Mouse (Mus musculus) layer of hippocampus, postnatal 10 days (tissue): Measurements from ENCODE around the gene Rasgef1b. TPM values are rescaled to one million over a fixed set of nuclear protein-coding genes. Genes with fewer than 3 reads are reported as not detected.

Experiments
- DNase-seq, 2 experiments: peaks; one replicate each; pipeline ENCODE4 v3.0.0; 2021; ENCODE audit warnings: low spot score in 2 of 2
- total RNA-seq, 2 experiments: library from RNA; stranded (reverse); gene quantifications; 2 replicates each; pipeline ENCODE4 v1.2.3; 2021

The Rasgef1b gene
- total RNA-seq, 2 experiments from 2014 or later, result 26.5 to 32.1 TPM

GRCm38 (mm10) chr5:99544664-99545494, 184.0 kb downstream of the Rasgef1b start:
- DNase-seq, result no peak

GRCm38 (mm10) chr5:99541999-99542765, 186.7 kb downstream of the Rasgef1b start:
- DNase-seq, result no peak

- DNase-seq, result no peak
These were observed 187.5 kb downstream of the Rasgef1b start for GRCm38 (mm10) chr5:99541321-99541895.

- no peak for DNase-seq
These were observed 195.4 kb downstream of the Rasgef1b start for GRCm38 (mm10) chr5:99533416-99533815.

GRCm38 (mm10) chr5:99526797-99527201, 202.1 kb downstream of the Rasgef1b start:
- no peak for DNase-seq

GRCm38 (mm10) chr5:99525649-99526048, 203.2 kb downstream of the Rasgef1b start:
- DNase-seq, result no peak

- DNase-seq, result no peak
These were observed 206.1 kb downstream of the Rasgef1b start for GRCm38 (mm10) chr5:99522571-99523269.

GRCm38 (mm10) chr5:99521411-99521810, 207.5 kb downstream of the Rasgef1b start:
- no peak for DNase-seq

GRCm38 (mm10) chr5:99519556-99519955, 209.3 kb downstream of the Rasgef1b start:
- no peak for DNase-seq

GRCm38 (mm10) chr5:99519023-99519422, 209.8 kb downstream of the Rasgef1b start:
- DNase-seq, result no peak

GRCm38 (mm10) chr5:99516207-99516606, 212.7 kb downstream of the Rasgef1b start:
- no peak for DNase-seq

GRCm38 (mm10) chr5:99515764-99516163, 213.1 kb downstream of the Rasgef1b start:
- no peak for DNase-seq

GRCm38 (mm10) chr5:99513209-99513880, 215.5 kb downstream of the Rasgef1b start:
- DNase-seq, result no peak

- DNase-seq, result no peak
These were observed 217.8 kb downstream of the Rasgef1b start for GRCm38 (mm10) chr5:99511081-99511480.

GRCm38 (mm10) chr5:99506109-99506508, 222.8 kb downstream of the Rasgef1b start:
- no peak for DNase-seq

- DNase-seq, result peak; percentile 58 to 70
These were observed 224.5 kb downstream of the Rasgef1b start for GRCm38 (mm10) chr5:99504349-99504830.

- DNase-seq, result no peak
These were observed 226.2 kb downstream of the Rasgef1b start for GRCm38 (mm10) chr5:99502681-99503080.

- no peak for DNase-seq
These were observed 229.3 kb downstream of the Rasgef1b start for GRCm38 (mm10) chr5:99499404-99500089.

GRCm38 (mm10) chr5:99497856-99498255, 231.0 kb downstream of the Rasgef1b start:
- DNase-seq, result no peak
